Mouse (Mus musculus) megakaryocyte, embryonic 14.5 days (primary cell): ENCODE data around the gene Ube3b.

Source experiments
- FLI1 ChIP-seq: IDR thresholded peaks from 2 replicates; pipeline ENCODE4 v1.6.1; 2012; ENCODE audit warnings: low read length, inconsistent platforms, mixed read lengths
- GATA1 ChIP-seq: IDR thresholded peaks from 3 replicates; pipeline ENCODE4 v1.6.1; 2012; ENCODE audit warnings: mixed read lengths, low read length, inconsistent platforms, borderline replicate concordance

- TF ChIP-seq GATA1 (no peak), FLI1 (no peak)
Observed at GRCm38 (mm10) chr5:114345538-114345937, 34.9 kb upstream of the Ube3b start.
